Mouse (Mus musculus): ENCODE results near the gene Sox21. TPM values are rescaled to one million over a fixed set of nuclear protein-coding genes. Genes with fewer than 3 reads are reported as not detected.

The Sox21 gene
- polyA plus RNA-seq, 1 experiment from 2014 or later: 9.3 TPM

DNA sequence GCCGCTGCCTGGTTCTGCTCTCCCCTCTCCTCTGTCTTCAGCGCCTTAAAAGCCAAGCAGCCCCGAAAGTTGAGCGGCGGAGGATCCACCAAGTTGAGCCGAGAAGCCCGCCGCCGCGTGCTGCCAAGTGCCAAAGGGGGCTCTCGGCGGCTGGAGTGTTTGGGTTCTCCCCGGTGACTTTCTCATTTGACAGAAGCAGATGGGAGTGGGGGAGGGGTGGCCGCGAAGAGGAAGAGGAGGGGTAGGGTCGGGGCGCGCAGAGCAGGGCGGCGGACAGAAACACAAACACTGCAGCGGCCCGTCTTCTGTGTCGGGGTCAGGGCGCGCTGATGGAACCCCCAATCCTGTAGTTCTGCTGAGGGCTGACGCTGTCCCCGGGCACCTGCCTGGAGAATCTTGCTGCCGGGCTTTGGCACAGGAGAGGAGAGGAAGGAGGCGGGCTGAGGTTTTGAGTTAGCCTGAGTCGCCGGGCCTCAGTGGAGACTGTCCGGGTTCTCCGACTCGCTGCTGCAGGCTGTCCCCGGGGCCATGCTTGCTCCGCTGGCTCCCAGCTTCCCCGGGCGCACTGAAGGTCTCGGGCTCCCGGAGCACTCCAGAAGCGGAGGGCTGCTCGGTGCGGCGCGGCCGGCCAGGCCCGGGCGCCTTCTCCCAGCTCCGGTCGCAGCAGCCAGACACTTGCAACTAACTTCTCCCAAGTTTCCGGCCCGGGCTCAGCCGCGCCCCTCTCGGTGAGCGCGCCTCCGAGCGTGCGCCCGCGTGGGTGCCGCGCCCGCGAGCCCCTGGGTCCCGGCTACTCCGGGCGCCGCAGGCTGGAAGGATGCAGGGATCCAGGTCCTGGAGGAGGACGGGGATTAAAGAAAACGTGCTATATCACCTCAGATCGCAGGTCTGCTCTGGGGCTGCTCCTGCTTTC lies 601 bp downstream of the Sox21 start:
- peak; percentile 85 for DNase-seq (ENCODE audit: low spot score)
- Histone ChIP-seq H3K27me3 (ENCODE audit: insufficient read depth, poor library complexity, severe bottlenecking) (peaks cover 86% of the 10 kb centered on the region), H3K9me3 (peaks cover 7% of the 10 kb centered on the region), H3K27ac (peak overlapping the region; percentile 96), H3K36me3 (peaks cover 19% of the 10 kb centered on the region), H3K4me3 (peak overlapping the region; percentile 84), H3K4me1 (replicated peaks) (peaks cover 64% of the 10 kb centered on the region)
- WGBS: under 1% methylated on average over 73 of the region's 73 CpGs

DNA sequence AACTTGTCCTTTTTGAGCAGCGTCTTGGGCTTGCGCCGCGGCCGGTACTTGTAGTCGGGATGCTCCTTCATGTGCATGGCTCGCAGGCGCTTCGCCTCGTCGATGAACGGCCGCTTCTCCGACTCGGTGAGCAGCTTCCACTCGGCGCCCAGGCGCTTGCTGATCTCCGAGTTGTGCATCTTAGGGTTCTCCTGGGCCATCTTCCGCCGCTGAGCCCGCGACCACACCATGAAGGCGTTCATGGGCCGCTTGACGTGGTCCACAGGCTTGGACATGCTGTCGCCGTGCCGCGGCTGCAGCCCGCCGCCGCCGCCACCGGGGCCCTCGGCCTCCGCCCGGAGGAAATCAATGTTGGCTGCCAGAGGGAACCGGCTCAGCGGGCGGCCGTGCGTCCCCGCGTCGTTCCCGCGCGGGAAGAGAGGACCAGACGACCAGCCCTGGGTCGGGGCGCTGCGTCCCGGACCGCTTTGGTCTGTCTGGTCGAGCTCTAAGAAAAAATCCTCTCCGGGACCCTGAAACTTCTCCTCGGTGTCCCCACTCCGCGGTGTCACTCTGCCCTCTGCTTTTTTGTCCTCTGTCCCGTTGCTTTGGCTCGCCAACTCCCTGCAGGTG lies 1.4 kb downstream of the Sox21 start:
- Histone ChIP-seq H3K27ac (peak overlapping the region; percentile 96), H3K36me3 (peaks cover 19% of the 10 kb centered on the region), H3K4me1 (replicated peaks) (peaks cover 69% of the 10 kb centered on the region), H3K4me3 (peak overlapping the region; percentile 84), H3K9me3 (peaks cover 3% of the 10 kb centered on the region; the same call in 1 of the 2 replicates), H3K27me3 (ENCODE audit: insufficient read depth, poor library complexity, severe bottlenecking) (peaks cover 85% of the 10 kb centered on the region)
- under 1% methylated on average over 62 of the region's 62 CpGs for WGBS
- peak; percentile 70 for DNase-seq (ENCODE audit: low spot score)

GRCm38 (mm10) chr14:118234541-118235210 lies 2.2 kb downstream of the Sox21 start:
- Histone ChIP-seq H3K4me3 (peak overlapping the region; percentile 84), H3K27me3 (ENCODE audit: insufficient read depth, poor library complexity, severe bottlenecking) (peaks cover 83% of the 10 kb centered on the region), H3K4me1 (replicated peaks) (peaks cover 75% of the 10 kb centered on the region), H3K27ac (peak overlapping the region; percentile 96), H3K36me3 (peaks cover 19% of the 10 kb centered on the region), H3K9me3 (no peaks in the 10 kb centered on the region)
- under 1% methylated on average over 83 of the region's 84 CpGs for WGBS
- DNase-seq (ENCODE audit: low spot score): peak; percentile 71

- DNase-seq (ENCODE audit: low spot score): no peak
- Histone ChIP-seq H3K4me1 (replicated peaks) (peaks cover 75% of the 10 kb centered on the region), H3K36me3 (peaks cover 19% of the 10 kb centered on the region), H3K27ac (peak overlapping the region; percentile 96), H3K9me3 (no peaks in the 10 kb centered on the region), H3K4me3 (peak overlapping the region; percentile 84), H3K27me3 (ENCODE audit: insufficient read depth, poor library complexity, severe bottlenecking) (peaks cover 83% of the 10 kb centered on the region)
- 2% methylated on average over 26 of the region's 26 CpGs for WGBS
These were observed 2.9 kb downstream of the Sox21 start for GRCm38 (mm10) chr14:118233786-118234540.

DNA sequence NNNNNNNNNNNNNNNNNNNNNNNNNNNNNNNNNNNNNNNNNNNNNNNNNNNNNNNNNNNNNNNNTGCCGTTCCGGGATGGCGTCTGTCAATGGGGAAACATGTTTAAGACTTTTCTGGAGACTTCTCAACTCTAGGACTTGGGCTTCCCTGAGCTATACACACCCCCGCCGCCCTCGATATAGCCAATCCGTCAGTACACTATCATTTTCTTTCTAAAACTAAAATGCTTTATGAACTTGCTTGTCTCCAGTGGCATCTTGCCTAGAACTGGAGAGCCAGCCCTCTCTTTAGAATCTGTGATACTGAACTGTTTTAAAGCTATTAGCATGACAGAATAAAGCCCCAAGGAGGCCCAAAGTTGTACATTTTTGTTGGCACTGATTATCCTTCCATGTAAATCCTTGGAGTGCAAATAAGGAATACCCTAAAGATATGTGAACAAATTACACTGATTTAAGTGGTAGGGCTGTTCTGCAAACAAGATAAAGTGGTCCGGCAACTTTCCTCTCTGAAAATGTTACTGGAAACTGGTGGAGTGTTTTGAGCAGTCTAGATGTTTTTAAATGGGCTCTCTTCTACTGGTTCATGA lies 4.4 kb downstream of the Sox21 start:
- Histone ChIP-seq H3K9me3 (no peaks in the 10 kb centered on the region), H3K4me1 (replicated peaks) (peaks cover 81% of the 10 kb centered on the region), H3K27me3 (ENCODE audit: insufficient read depth, poor library complexity, severe bottlenecking) (peaks cover 85% of the 10 kb centered on the region), H3K27ac (peak overlapping the region; percentile 96), H3K36me3 (peaks cover 19% of the 10 kb centered on the region), H3K4me3 (peak overlapping the region; percentile 84)
- WGBS: under 1% methylated on average over 8 of the region's 8 CpGs
- DNase-seq (ENCODE audit: low spot score): peak; percentile 43

- WGBS: under 1% methylated on average over 21 of the region's 21 CpGs
- peaks cover 95% of the 10 kb centered on the region for H3K27me3 ChIP-seq (ENCODE audit: insufficient read depth, poor library complexity, severe bottlenecking)
- peak; percentile 72 for DNase-seq (ENCODE audit: low spot score)
- H3K27ac ChIP-seq: peak overlapping the region; percentile 80
- no peaks in the 10 kb centered on the region for H3K9me3 ChIP-seq
- H3K36me3 ChIP-seq: no peaks in the 10 kb centered on the region
- H3K4me3 ChIP-seq: peak overlapping the region; percentile 44
- peaks cover 80% of the 10 kb centered on the region for H3K4me1 ChIP-seq (replicated peaks)
These were observed 10.2 kb downstream of the Sox21 start for GRCm38 (mm10) chr14:118226471-118227155.

- peak overlapping the region; percentile 80 for H3K27ac ChIP-seq
- H3K4me1 ChIP-seq (replicated peaks): peaks cover 73% of the 10 kb centered on the region
- peak; percentile 64 for DNase-seq (ENCODE audit: low spot score)
- under 1% methylated on average over 21 of the region's 21 CpGs for WGBS
- H3K4me3 ChIP-seq: peak overlapping the region; percentile 44
- no peaks in the 10 kb centered on the region for H3K9me3 ChIP-seq
- no peaks in the 10 kb centered on the region for H3K36me3 ChIP-seq
- peaks cover 90% of the 10 kb centered on the region for H3K27me3 ChIP-seq (ENCODE audit: insufficient read depth, poor library complexity, severe bottlenecking)
These were observed 10.9 kb downstream of the Sox21 start for GRCm38 (mm10) chr14:118225911-118226310.

DNA sequence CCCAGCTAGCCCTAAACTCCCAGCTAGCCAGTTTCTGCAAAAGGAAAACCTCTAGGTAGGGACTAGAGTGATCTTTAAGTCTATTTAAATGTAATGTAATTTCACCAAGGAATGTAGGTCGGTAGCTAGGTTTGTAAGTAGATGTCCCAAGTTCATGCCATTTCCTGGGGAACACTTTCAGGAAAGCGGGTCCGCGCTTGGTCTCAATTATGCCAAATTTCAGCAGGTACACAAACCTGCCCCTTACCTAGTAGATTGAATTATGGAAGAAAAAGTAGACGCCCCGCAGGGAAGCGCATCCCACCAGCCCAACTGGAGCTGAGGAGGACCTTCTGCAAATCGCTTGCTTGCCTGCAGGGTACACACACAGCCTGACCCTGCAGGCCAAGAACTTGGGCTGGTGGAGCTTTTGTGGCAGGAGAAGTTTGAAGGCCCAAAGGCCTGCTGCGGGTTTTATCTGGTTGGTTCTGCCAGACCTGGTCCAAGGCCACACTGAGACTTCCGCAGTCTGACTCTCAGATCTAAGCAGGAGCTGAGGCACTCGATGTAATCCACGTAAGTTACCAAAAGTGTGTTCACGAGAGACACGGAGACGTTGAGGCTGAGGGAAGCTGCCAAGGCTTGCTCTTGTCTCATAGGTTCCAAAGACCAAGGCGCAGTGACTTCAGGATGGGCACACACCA lies 11.6 kb downstream of the Sox21 start:
- Histone ChIP-seq H3K4me3 (peak overlapping the region; percentile 44), H3K27ac (peak overlapping the region; percentile 80), H3K9me3 (no peaks in the 10 kb centered on the region), H3K36me3 (no peaks in the 10 kb centered on the region), H3K4me1 (replicated peaks) (peaks cover 68% of the 10 kb centered on the region), H3K27me3 (ENCODE audit: insufficient read depth, poor library complexity, severe bottlenecking) (peaks cover 89% of the 10 kb centered on the region)
- WGBS: 16% methylated on average over 16 of the region's 16 CpGs
- peak; percentile 46 for DNase-seq (ENCODE audit: low spot score)

GRCm38 (mm10) chr14:118220885-118221284 lies 15.9 kb downstream of the Sox21 start:
- WGBS: 92% methylated on average over 1 of the region's 1 CpGs
- H3K27ac ChIP-seq: no peak overlapping the region
- no peaks in the 10 kb centered on the region for H3K36me3 ChIP-seq
- H3K27me3 ChIP-seq (ENCODE audit: insufficient read depth, poor library complexity, severe bottlenecking): peaks cover 66% of the 10 kb centered on the region
- no peak overlapping the region for H3K4me3 ChIP-seq
- no peaks in the 10 kb centered on the region for H3K9me3 ChIP-seq
- peaks cover 27% of the 10 kb centered on the region for H3K4me1 ChIP-seq (replicated peaks)
- DNase-seq (ENCODE audit: low spot score): no peak

- no peak overlapping the region for H3K27ac ChIP-seq
- no peak for DNase-seq (ENCODE audit: low spot score)
- H3K9me3 ChIP-seq: no peaks in the 10 kb centered on the region
- no peaks in the 10 kb centered on the region for H3K36me3 ChIP-seq
- no peak overlapping the region for H3K4me3 ChIP-seq
- H3K4me1 ChIP-seq (replicated peaks): 0 out of 2 replicates have a peak, but pooled peaks cover 2% of the 10 kb centered on the region
- WGBS: 89% methylated on average over 8 of the region's 8 CpGs
- H3K27me3 ChIP-seq (ENCODE audit: insufficient read depth, poor library complexity, severe bottlenecking): peaks cover 51% of the 10 kb centered on the region
These were observed 20.0 kb downstream of the Sox21 start for GRCm38 (mm10) chr14:118216826-118217225.

- peaks cover 41% of the 10 kb centered on the region for H3K27me3 ChIP-seq (ENCODE audit: insufficient read depth, poor library complexity, severe bottlenecking)
These were observed 24.5 kb downstream of the Sox21 start for GRCm38 (mm10) chr14:118212188-118212804.

More at GRCm38 (mm10) chr14:118212188-118212804, 24.5 kb downstream of the Sox21 start:
- Histone ChIP-seq H3K4me1 (replicated peaks) (peaks cover 4% of the 10 kb centered on the region; the same call in 1 of the 2 replicates), H3K9me3 (no peaks in the 10 kb centered on the region), H3K27ac (no peak overlapping the region), H3K36me3 (no peaks in the 10 kb centered on the region), H3K4me3 (no peak overlapping the region)
- DNase-seq (ENCODE audit: low spot score): no peak
- WGBS: 83% methylated on average over 15 of the region's 15 CpGs
